Mouse (Mus musculus) liver, embryonic 15.5 days (tissue): ENCODE results near the gene Cyp2c50. TPM values are rescaled to one million over a fixed set of nuclear protein-coding genes. Genes with fewer than 3 reads are reported as not detected.
"Not testable (repeated sequence)": the region's sequence is repeated elsewhere in the genome, so short reads cannot be mapped to it uniquely, and the experiment has no call there.

Experiments
- ATAC-seq: fragments of 200-750 bp; cut with Nextera tagmentation; 2 replicates; pipeline ENCODE4 v1.8.0; 2017; ENCODE audit warnings: moderate number of reproducible peaks, mild to moderate bottlenecking, moderate library complexity; ENCODE audit not compliant: insufficient read depth
- H3K27ac ChIP-seq: fragments of 300-500 bp; sonication (generic); replicated peaks from 2 replicates; pipeline ENCODE4 v1.5.1; 2015; ENCODE audit warnings: mild to moderate bottlenecking, inconsistent platforms
- H3K27me3 ChIP-seq: fragments of 300-500 bp; sonication (generic); 2 replicates; pipeline ENCODE4 v1.6.1; 2015; ENCODE audit warnings: mild to moderate bottlenecking, inconsistent platforms
- H3K36me3 ChIP-seq: fragments of 300-500 bp; sonication (generic); replicated peaks from 2 replicates; pipeline ENCODE4 v1.6.1; 2015; ENCODE audit warnings: moderate library complexity, mild to moderate bottlenecking, inconsistent platforms
- H3K4me1 ChIP-seq: fragments of 300-500 bp; sonication (generic); replicated peaks from 2 replicates; pipeline ENCODE4 v1.6.1; 2015; ENCODE audit warnings: inconsistent platforms
- H3K4me2 ChIP-seq: fragments of 300-500 bp; sonication (generic); 2 replicates; pipeline ENCODE4 v1.6.1; 2015; ENCODE audit warnings: moderate library complexity, mild to moderate bottlenecking, inconsistent platforms
- H3K4me3 ChIP-seq: fragments of 300-500 bp; sonication (generic); replicated peaks from 2 replicates; pipeline ENCODE4 v1.5.1; 2015; ENCODE audit warnings: mild to moderate bottlenecking, inconsistent platforms
- H3K9ac ChIP-seq: fragments of 300-500 bp; sonication (generic); 2 replicates; pipeline ENCODE4 v1.6.1; 2015; ENCODE audit warnings: moderate library complexity, mild to moderate bottlenecking, inconsistent platforms
- H3K9me3 ChIP-seq: fragments of 300-500 bp; sonication (generic); replicated peaks from 2 replicates; pipeline ENCODE4 v1.6.1; 2016; ENCODE audit warnings: inconsistent platforms
- WGBS: fragments of 180-500 bp; shearing (Covaris S2); methylation state at CpG from one replicate; pipeline ENCODE4 v1.1.7; 2015; ENCODE audit warnings: mixed read lengths; ENCODE audit not compliant: insufficient replicate concordance; 5-methylcytosine and 5-hydroxymethylcytosine counted together
- polyA plus RNA-seq: library from polyadenylated mRNA; unstranded; fragments of >200 nt; fragmentation: Nextera tagmentation; extraction: Ambion mirVana; gene quantifications from 2 replicates; pipeline ENCODE4 v1.2.1, GENCODE M21; 2015

Cyp2c50 gene
- polyA plus RNA-seq = not detected in 2 replicates

DNA sequence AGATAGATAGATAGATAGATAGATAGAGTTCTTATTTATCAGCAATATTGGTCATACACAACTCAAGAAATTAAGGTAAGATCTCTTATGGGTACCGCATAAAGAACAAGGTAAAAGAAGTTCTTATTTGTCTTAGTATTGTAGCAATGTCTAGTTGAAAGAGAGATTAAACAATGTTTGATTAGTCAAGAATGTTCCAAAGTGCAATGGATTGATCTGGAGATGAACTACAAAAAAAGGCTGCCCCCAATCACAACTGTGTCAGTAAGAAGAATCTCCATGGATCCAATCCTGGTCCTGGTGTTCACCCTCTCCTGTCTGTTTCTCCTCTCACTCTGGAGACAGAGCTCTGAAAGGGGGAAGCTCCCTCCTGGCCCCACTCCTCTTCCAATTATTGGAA, at the start of gene Cyp2c50:
Cyp2c50 (plus strand) TSS at position 268 of the 400 bp plus-strand sequence.
- H3K9ac ChIP-seq, H3K4me2 ChIP-seq, H3K27ac ChIP-seq, H3K4me1 ChIP-seq, H3K36me3 ChIP-seq, H3K9me3 ChIP-seq, ATAC-seq, H3K4me3 ChIP-seq, H3K27me3 ChIP-seq: not testable (repeated sequence)
- WGBS = 80% methylated on average over 1 of the region's 1 CpGs

GRCm38 (mm10) chr19:40073701-40074100, 15.8 kb upstream of the Cyp2c50 start, which contains the start of gene Cyp2c54:
Gene Cyp2c54, minus strand, starts transcription at chr19:40073827.
- no peaks in the 10 kb centered on the region for H3K36me3 ChIP-seq
- H3K9me3 ChIP-seq = no peaks in the 10 kb centered on the region
- no peak within 1 kb of the TSS for H3K4me3 ChIP-seq
- no peak within 1 kb of the TSS for H3K27ac ChIP-seq
- ATAC-seq = no peak
- no peaks in the 10 kb centered on the region for H3K27me3 ChIP-seq
- no peak within 1 kb of the TSS for H3K4me2 ChIP-seq
- H3K4me1 ChIP-seq = no peaks in the 10 kb centered on the region
- no peak within 1 kb of the TSS for H3K9ac ChIP-seq

DNA sequence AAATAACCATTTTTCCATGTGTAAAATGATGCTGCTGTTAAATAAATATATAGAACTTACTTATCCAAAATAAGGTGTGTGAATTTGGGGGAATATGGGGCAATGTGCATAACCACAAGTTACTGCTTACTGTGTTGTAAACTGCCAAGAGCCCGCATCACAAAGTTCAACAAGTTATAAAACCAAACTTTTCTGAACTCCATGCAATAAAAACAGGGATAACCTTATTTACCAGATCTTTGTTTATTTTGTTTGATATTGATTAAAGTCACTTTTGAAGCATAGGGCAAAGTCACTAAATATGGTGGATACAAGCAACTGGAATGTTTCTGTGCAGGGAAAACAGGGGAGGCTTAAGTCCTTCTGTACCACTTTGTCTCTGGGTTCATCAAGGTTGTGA, 1.1 kb upstream of the Cyp2c50 start:
- H3K27me3 ChIP-seq = no peaks in the 10 kb centered on the region
- no peaks in the 10 kb centered on the region for H3K9me3 ChIP-seq
- no peaks in the 10 kb centered on the region for H3K4me1 ChIP-seq
- H3K4me3 ChIP-seq = no peak overlapping the region
- H3K36me3 ChIP-seq = no peaks in the 10 kb centered on the region
- H3K27ac ChIP-seq = no peak overlapping the region
- no peak overlapping the region for H3K9ac ChIP-seq
- 48% methylated on average over 1 of the region's 1 CpGs for WGBS
- no peak overlapping the region for H3K4me2 ChIP-seq
- no peak for ATAC-seq

- Histone ChIP-seq H3K27ac (no peak overlapping the region), H3K4me3 (no peak overlapping the region), H3K36me3 (no peaks in the 10 kb centered on the region), H3K4me2 (no peak overlapping the region), H3K4me1 (no peaks in the 10 kb centered on the region), H3K27me3 (no peaks in the 10 kb centered on the region), H3K9me3 (no peaks in the 10 kb centered on the region), H3K9ac (no peak overlapping the region)
- 55% methylated on average over 3 of the region's 3 CpGs for WGBS
- no peak for ATAC-seq
Measured at GRCm38 (mm10) chr19:40091111-40091510, 1.6 kb downstream of the Cyp2c50 start.

DNA sequence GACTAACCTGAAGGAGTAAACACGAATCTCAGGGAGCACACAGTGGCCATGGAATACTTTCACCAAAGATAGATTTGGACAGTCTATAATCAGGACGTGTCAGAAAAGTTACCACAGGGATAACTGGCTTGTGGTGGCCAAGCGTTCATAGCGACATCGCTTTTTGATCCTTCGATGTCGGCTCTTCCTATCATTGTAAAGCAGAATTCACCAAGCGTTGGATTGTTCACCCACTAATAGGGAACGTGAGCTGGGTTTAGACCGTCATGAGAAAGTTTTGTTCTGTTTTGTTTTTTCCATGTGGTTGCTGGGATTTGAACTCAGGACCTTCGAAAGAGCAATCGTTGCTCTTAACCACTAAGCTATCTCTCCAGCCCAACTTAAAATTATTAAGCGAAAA, 30.1 kb downstream of the Cyp2c50 start:
- H3K27ac ChIP-seq, H3K4me2 ChIP-seq, H3K27me3 ChIP-seq, H3K9ac ChIP-seq, H3K9me3 ChIP-seq, ATAC-seq, H3K4me1 ChIP-seq, H3K36me3 ChIP-seq, H3K4me3 ChIP-seq: not testable (repeated sequence)
- WGBS = 60% methylated on average over 13 of the region's 13 CpGs

DNA sequence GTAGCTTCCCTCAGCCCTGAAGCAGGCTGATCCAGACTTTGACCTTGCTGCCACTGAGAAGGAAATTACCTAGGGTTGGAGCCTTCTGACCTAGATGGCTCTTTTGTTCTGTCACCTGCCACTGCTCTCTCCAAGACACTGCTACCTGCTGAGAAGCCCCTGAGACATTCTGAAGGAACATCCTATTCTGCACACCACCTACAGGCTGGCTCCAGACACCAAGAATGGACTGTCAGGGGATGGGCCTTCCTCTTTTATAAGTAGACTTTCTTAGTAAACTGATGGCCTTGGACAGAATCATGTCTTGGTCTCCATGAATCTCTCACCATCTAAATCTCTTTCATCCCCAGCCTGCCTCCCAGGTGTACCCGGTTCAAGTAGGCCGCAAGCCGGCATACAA, 35.7 kb downstream of the Cyp2c50 start:
- not testable (repeated sequence) for ATAC-seq, H3K36me3 ChIP-seq, H3K4me3 ChIP-seq, H3K4me1 ChIP-seq, H3K27ac ChIP-seq, H3K4me2 ChIP-seq, H3K27me3 ChIP-seq, H3K9ac ChIP-seq, H3K9me3 ChIP-seq
- WGBS = 69% methylated on average over 3 of the region's 3 CpGs

- 33% methylated on average over 2 of the region's 2 CpGs for WGBS
- not testable (repeated sequence) for H3K27me3 ChIP-seq, H3K4me3 ChIP-seq, H3K9ac ChIP-seq, H3K27ac ChIP-seq, H3K4me2 ChIP-seq, H3K36me3 ChIP-seq, H3K9me3 ChIP-seq, ATAC-seq, H3K4me1 ChIP-seq
Measured at GRCm38 (mm10) chr19:40126996-40127395, 37.5 kb downstream of the Cyp2c50 start.

Other genes with a start within 250 kb of the Cyp2c50 start
- 0.36 and 0.39 TPM in 2 replicates for gene Cyp2c69, start 202.9 kb upstream of the Cyp2c50 start, polyA plus RNA-seq
- gene Cyp2c37, start 97.3 kb upstream of the Cyp2c50 start, polyA plus RNA-seq = 0.24 and 0.30 TPM in 2 replicates
- not detected in 2 replicates for gene Cyp2c54, start 15.9 kb upstream of the Cyp2c50 start, polyA plus RNA-seq
- 24.4 and 28.9 TPM in 2 replicates for gene Cyp2c70, start 97.6 kb downstream of the Cyp2c50 start, polyA plus RNA-seq
- 68.0 and 70.4 TPM in 2 replicates for gene Pdlim1, start 182.2 kb downstream of the Cyp2c50 start, polyA plus RNA-seq